8 mouse cellular contexts compared by ENCODE assay signal in genomic region chr15:96666663-96667062, GRCm38 (mm10). TPM values are rescaled to one million over a fixed set of nuclear protein-coding genes. Genes with fewer than 3 reads are reported as not detected.
DNase-seq lines count a peak whose midpoint lies in the region; ATAC-seq and TF ChIP-seq lines count a peak whose summit lies in the region.

No protein-coding gene starts in this region.

- TF ChIP-seq CTCF in cortical plate, adult 2 months (IDR thresholded peaks at IDR 0.05; ENCODE audit: extremely low read depth, insufficient read depth, low read length), result peak; percentile 65

- no peaks in the 10 kb centered on the region for H3K9me3 ChIP-seq in liver, embryonic 11.5 days (ENCODE audit: control insufficient read depth, low read length)

- H3K27me3 ChIP-seq in liver, embryonic 11.5 days (replicated peaks; ENCODE audit: control insufficient read depth, insufficient read depth, low read length), result no peaks in the 10 kb centered on the region
- no peaks in the 10 kb centered on the region for H3K27me3 ChIP-seq in myocyte (ENCODE audit: control insufficient read depth, insufficient read depth, insufficient read length)

- H3K36me3 ChIP-seq in liver, embryonic 11.5 days (ENCODE audit: control insufficient read depth, insufficient read depth, low read length), result no peaks in the 10 kb centered on the region
- H3K36me3 ChIP-seq in myocyte (ENCODE audit: control insufficient read depth, insufficient read depth), result no peaks in the 10 kb centered on the region

- H3K9ac ChIP-seq in liver, embryonic 11.5 days (ENCODE audit: low read depth, low read length), result no peak overlapping the region

- H3K4me1 ChIP-seq in cortical plate, adult 2 months (ENCODE audit: control insufficient read depth, insufficient read depth, low read length), result no peaks in the 10 kb centered on the region
- H3K4me1 ChIP-seq in liver, embryonic 11.5 days (replicated peaks; ENCODE audit: control insufficient read depth, insufficient read depth, low read length), result no peaks in the 10 kb centered on the region; the same call in 1 of the 2 replicates

- 5% methylated on average over 7 of the region's 7 CpGs for WGBS in liver, embryonic 11.5 days

- no peak overlapping the region for H3K27ac ChIP-seq in cortical plate, adult 2 months (ENCODE audit: insufficient read depth, low read length)
- no peak overlapping the region for H3K27ac ChIP-seq in liver, embryonic 11.5 days (ENCODE audit: low read depth, low read length)

- TF ChIP-seq POLR2A in cortical plate, adult 2 months (IDR thresholded peaks at IDR 0.05; ENCODE audit: extremely low read depth, insufficient read depth, low read length), result no peak
- TF ChIP-seq POLR2A in myocyte (IDR thresholded peaks at IDR 0.05; ENCODE audit: insufficient read length, low read depth), result no peak

- peak overlapping the region; percentile 59 for H3K4me2 ChIP-seq in liver, embryonic 11.5 days
- H3K4me2 ChIP-seq in myocyte (ENCODE audit: low read depth), result peak overlapping the region; percentile 79

- no peak overlapping the region for H3K4me3 ChIP-seq in cortical plate, adult 2 months (ENCODE audit: insufficient read depth, low read length)
- H3K4me3 ChIP-seq in liver, embryonic 11.5 days (ENCODE audit: low read depth, low read length), result no peak overlapping the region
- no peak overlapping the region for H3K4me3 ChIP-seq in myocyte

- ATAC-seq in liver, embryonic 11.5 days (replicated peaks; ENCODE audit: low FRiP score), result peak; percentile 48; the same call in 1 of the 2 replicates

- H3K79me2 ChIP-seq in myocyte (ENCODE audit: control insufficient read depth, insufficient read depth), result no peaks in the 10 kb centered on the region

- H3ac ChIP-seq in myocyte (ENCODE audit: control insufficient read depth, insufficient read length), result no peak overlapping the region

- peak; percentile 82 for DNase-seq in 416B (ENCODE audit: low read depth)
- peak; percentile 83 for DNase-seq in R1 (ENCODE audit: low read depth, low spot score)
- DNase-seq in heart, adult 18-20 months, result peak; percentile 66 to 87
- DNase-seq in kidney, adult 8-10 months, result peak; percentile 48 to 56
- no peak for DNase-seq in liver, embryonic 11.5 days (ENCODE audit: low spot score)
- peak; percentile 23 to 49 for DNase-seq in thymus, adult 18-20 months

TF ChIP-seq in myocyte, 11 proteins besides CTCF, POLR2A, EP300 and RAD21:
- TF ChIP-seq E2F4 (IDR thresholded peaks at IDR 0.05; ENCODE audit: insufficient read depth) (no peak), MYOG (IDR thresholded peaks at IDR 0.05; ENCODE audit: control insufficient read depth in 1 of 3, insufficient read depth in 1 of 3, insufficient read length in 2 of 3, low read depth in 2 of 3) (no peak), USF1 (IDR thresholded peaks at IDR 0.05; ENCODE audit: low read depth) (no peak), TCF3 (IDR thresholded peaks at IDR 0.05; ENCODE audit: insufficient read length, low read depth) (no peak), REST (IDR thresholded peaks at IDR 0.05; ENCODE audit: insufficient read depth, insufficient read length) (no peak), MAX (IDR thresholded peaks at IDR 0.05; ENCODE audit: low read depth) (no peak), MYOD1 (IDR thresholded peaks at IDR 0.05; ENCODE audit: control insufficient read depth in 1 of 3, insufficient read length in 2 of 3, low read depth in 2 of 3) (no peak), CEBPB (IDR thresholded peaks at IDR 0.05; ENCODE audit: insufficient read depth, poor library complexity, severe bottlenecking) (no peak), SRF (IDR thresholded peaks at IDR 0.05; ENCODE audit: control insufficient read depth, insufficient read length, low read depth) (no peak), TCF12 (IDR thresholded peaks at IDR 0.05; ENCODE audit: insufficient read depth, poor library complexity, severe bottlenecking) (no peak), POLR2AphosphoS2 (IDR thresholded peaks at IDR 0.05; ENCODE audit: insufficient read length, low read depth) (no peak)

RNA-seq across cellular contexts. Expression of gene Slc38a1, which starts 23.9 kb away (rescaled TPM):
- 57.3 and 59.2 TPM in 2 replicates for polyA plus RNA-seq in cortical plate, adult 2 months (2012; rRNA removed)
- 10 to 100 TPM in 1 of 2 experiments, 1 to 10 TPM in 1; 5.9 to 13.3 TPM for total RNA-seq in heart, adult 18-20 months (2021)
- polyA plus RNA-seq in liver, embryonic 11.5 days (2014; fragmentation: Nextera tagmentation; extraction: Ambion mirVana), result 61.6 and 68.5 TPM in 2 replicates
- polyA plus RNA-seq in myocyte (2012; fragmentation: generic; extraction: Trizol), result 28.5 TPM

RNA-seq across cellular contexts. Expression of gene Slc38a2, which starts 32.9 kb away (rescaled TPM):
- polyA plus RNA-seq in cortical plate, adult 2 months (2012; rRNA removed), result 52.4 and 58.6 TPM in 2 replicates
- 100 to 1,000 TPM; 194 to 206 TPM for total RNA-seq in heart, adult 18-20 months (2021)
- polyA plus RNA-seq in liver, embryonic 11.5 days (2014; fragmentation: Nextera tagmentation; extraction: Ambion mirVana), result 111 and 116 TPM in 2 replicates
- polyA plus RNA-seq in myocyte (2012; fragmentation: generic; extraction: Trizol), result 95.0 TPM
